Mouse (Mus musculus): ENCODE data around the gene Ank2.

- TF ChIP-seq POLR2A (IDR thresholded peaks at IDR 0.05; ENCODE audit: low read depth, low read length) (no peak), CTCF (conservative IDR thresholded peaks at IDR 0.05; ENCODE audit: insufficient read depth, insufficient read length, low read depth, low read length) (no peak)
Measured at GRCm38 (mm10) chr3:127282277-127282676, 216.9 kb downstream of the Ank2 start.

Measured in kidney, adult 2 months (tissue).